Mouse (Mus musculus): ENCODE measurements around the gene Dnase1l2. TPM values are rescaled to one million over a fixed set of nuclear protein-coding genes. Genes with fewer than 3 reads are reported as not detected.

Gene Dnase1l2
- polyA plus RNA-seq, 1 experiment, result 0.15 TPM

DNA sequence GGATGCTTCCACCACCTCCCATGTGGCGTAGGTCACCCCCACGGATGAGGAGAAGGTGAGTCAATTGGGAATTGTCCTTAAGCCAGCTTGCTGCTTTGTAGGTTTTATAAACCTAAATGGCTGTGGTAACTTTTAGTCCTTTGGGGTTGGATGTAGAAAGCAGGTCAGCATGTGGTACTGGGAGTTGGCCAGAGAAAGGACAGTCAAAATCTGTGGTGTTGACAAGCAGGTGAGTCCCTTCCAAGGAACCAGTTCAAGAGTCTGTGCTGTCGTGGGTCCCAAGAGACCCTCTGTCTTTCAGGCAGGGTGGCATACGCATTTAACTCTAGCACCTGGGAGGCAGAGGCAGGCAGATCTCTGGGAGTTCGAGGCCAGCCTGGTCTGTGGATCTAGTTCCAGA, 18.4 kb downstream of the Dnase1l2 start:
- Histone ChIP-seq H3K9me3 (ENCODE audit: control insufficient read depth, low read length) (no peaks in the 10 kb centered on the region), H3K4me3 (replicated peaks) (no peak overlapping the region), H3K36me3 (ENCODE audit: control insufficient read depth) (peaks cover 72% of the 10 kb centered on the region), H3K27me3 (ENCODE audit: control insufficient read depth) (no peaks in the 10 kb centered on the region), H3K4me1 (ENCODE audit: control insufficient read depth) (peaks cover 29% of the 10 kb centered on the region)
- TF ChIP-seq GATA1 (IDR thresholded peaks at IDR 0.05; ENCODE audit: low read length), result no peak
- no peak for TF ChIP-seq TAL1 (IDR thresholded peaks at IDR 0.05; ENCODE audit: low read length)

GRCm38 (mm10) chr17:24423114-24423513, 19.8 kb downstream of the Dnase1l2 start:
- no peak for TF ChIP-seq TAL1 (IDR thresholded peaks at IDR 0.05; ENCODE audit: low read length)
- TF ChIP-seq GATA1 (IDR thresholded peaks at IDR 0.05; ENCODE audit: low read length), result no peak
- no peaks in the 10 kb centered on the region for H3K27me3 ChIP-seq (ENCODE audit: control insufficient read depth)
- no peaks in the 10 kb centered on the region for H3K9me3 ChIP-seq (ENCODE audit: control insufficient read depth, low read length)
- H3K36me3 ChIP-seq (ENCODE audit: control insufficient read depth), result peaks cover 78% of the 10 kb centered on the region
- H3K4me3 ChIP-seq (replicated peaks), result no peak overlapping the region
- peaks cover 27% of the 10 kb centered on the region for H3K4me1 ChIP-seq (ENCODE audit: control insufficient read depth)

DNA sequence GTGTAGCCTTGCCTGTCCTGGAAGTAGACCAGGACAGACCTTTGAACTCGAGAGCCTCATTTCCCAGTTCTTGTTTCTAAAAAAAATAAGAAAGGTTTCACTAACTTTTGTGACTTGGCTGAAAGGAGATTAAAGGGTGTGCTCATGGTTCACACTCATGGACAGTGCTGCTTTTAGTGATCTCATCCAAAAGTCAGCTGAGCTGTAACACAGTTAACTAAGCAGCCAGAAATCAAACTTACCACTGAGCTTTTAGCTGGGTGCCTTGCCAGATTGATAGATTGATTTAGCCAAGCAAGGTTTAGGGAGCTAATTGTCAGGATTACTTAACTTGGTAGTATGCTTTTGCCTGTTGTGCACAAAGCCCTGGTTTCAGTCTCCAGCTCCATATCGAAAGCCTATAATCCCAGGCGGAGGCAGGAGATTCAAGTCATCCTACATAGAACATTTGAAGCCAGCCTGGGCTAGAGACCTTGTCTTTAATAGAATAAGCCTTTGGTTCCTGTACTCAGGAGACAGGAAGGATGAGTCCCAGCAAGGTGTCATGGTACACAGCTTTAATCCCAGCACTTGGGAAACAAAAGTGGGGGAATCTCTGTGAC, 26.8 kb downstream of the Dnase1l2 start:
- no peak for TF ChIP-seq TAL1 (IDR thresholded peaks at IDR 0.05; ENCODE audit: low read length)
- Histone ChIP-seq H3K36me3 (ENCODE audit: control insufficient read depth) (peaks cover 76% of the 10 kb centered on the region), H3K4me1 (ENCODE audit: control insufficient read depth) (peaks cover 49% of the 10 kb centered on the region)

GRCm38 (mm10) chr17:24415011-24415410, 27.9 kb downstream of the Dnase1l2 start:
- Histone ChIP-seq H3K27me3 (ENCODE audit: control insufficient read depth) (no peaks in the 10 kb centered on the region), H3K9me3 (ENCODE audit: control insufficient read depth, low read length) (no peaks in the 10 kb centered on the region), H3K4me1 (ENCODE audit: control insufficient read depth) (peaks cover 49% of the 10 kb centered on the region), H3K4me3 (replicated peaks) (peak overlapping the region; percentile 99), H3K36me3 (ENCODE audit: control insufficient read depth) (peaks cover 75% of the 10 kb centered on the region)
- TF ChIP-seq GATA1 (IDR thresholded peaks at IDR 0.05; ENCODE audit: low read length) (no peak), TAL1 (IDR thresholded peaks at IDR 0.05; ENCODE audit: low read length) (no peak)

More for the DNA sequence above, 26.8 kb downstream of the Dnase1l2 start:
- no peaks in the 10 kb centered on the region for H3K9me3 ChIP-seq (ENCODE audit: control insufficient read depth, low read length)
- peak overlapping the region; percentile 99 for H3K4me3 ChIP-seq (replicated peaks)
- no peaks in the 10 kb centered on the region for H3K27me3 ChIP-seq (ENCODE audit: control insufficient read depth)

- peaks cover 75% of the 10 kb centered on the region for H3K36me3 ChIP-seq (ENCODE audit: control insufficient read depth)
- no peaks in the 10 kb centered on the region for H3K9me3 ChIP-seq (ENCODE audit: control insufficient read depth, low read length)
- peak within 1 kb of the TSS; percentile 99 for H3K4me3 ChIP-seq (replicated peaks)
- TF ChIP-seq TAL1 (IDR thresholded peaks at IDR 0.05; ENCODE audit: low read length) (no peak), GATA1 (IDR thresholded peaks at IDR 0.05; ENCODE audit: low read length) (no peak)
- H3K4me1 ChIP-seq (ENCODE audit: control insufficient read depth), result peaks cover 49% of the 10 kb centered on the region
- no peaks in the 10 kb centered on the region for H3K27me3 ChIP-seq (ENCODE audit: control insufficient read depth)
Observed at GRCm38 (mm10) chr17:24414230-24414976, 28.5 kb downstream of the Dnase1l2 start, which contains the start of gene Rnps1. Gene Rnps1 (plus strand): TSS chr17:24414565.

GRCm38 (mm10) chr17:24413557-24414211, 29.2 kb downstream of the Dnase1l2 start:
- H3K9me3 ChIP-seq (ENCODE audit: control insufficient read depth, low read length), result no peaks in the 10 kb centered on the region
- peaks cover 46% of the 10 kb centered on the region for H3K4me1 ChIP-seq (ENCODE audit: control insufficient read depth)
- no peak for TF ChIP-seq TAL1 (IDR thresholded peaks at IDR 0.05; ENCODE audit: low read length)
- peak; percentile 77 for TF ChIP-seq GATA1 (IDR thresholded peaks at IDR 0.05; ENCODE audit: low read length)
- peaks cover 75% of the 10 kb centered on the region for H3K36me3 ChIP-seq (ENCODE audit: control insufficient read depth)
- H3K4me3 ChIP-seq (replicated peaks), result peak overlapping the region; percentile 99
- H3K27me3 ChIP-seq (ENCODE audit: control insufficient read depth), result no peaks in the 10 kb centered on the region

DNA sequence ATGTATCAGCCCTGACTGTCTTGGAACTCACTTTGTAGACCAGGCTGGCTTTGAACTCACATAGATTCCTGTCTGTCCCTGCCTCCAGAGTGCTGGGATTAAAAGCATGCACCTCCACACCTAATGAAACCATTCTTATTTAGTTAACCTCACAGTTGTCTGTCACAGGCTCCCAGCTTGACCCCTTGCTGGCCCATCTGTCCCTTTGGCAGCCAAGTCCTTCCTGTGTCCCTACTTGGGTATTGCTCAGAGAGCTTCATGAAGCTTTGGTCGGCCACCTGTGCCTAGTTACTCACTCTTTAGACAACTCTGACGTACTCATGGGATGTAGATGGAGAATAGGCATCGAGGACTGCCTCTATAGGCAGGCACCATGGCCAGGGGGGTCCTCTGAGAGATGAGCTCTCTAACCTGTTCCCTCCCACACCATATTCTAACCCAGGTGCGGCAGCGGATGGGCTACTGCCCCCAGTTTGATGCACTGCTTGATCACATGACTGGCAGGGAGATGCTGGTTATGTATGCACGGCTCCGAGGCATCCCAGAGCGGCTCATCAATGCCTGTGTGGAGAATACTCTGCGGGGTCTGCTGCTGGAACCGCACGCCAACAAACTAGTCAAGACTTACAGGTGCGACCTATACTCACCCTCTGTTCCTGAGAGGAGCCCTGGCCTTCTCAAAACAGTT, 35.6 kb downstream of the Dnase1l2 start:
- Histone ChIP-seq H3K27me3 (ENCODE audit: control insufficient read depth) (no peaks in the 10 kb centered on the region), H3K4me1 (ENCODE audit: control insufficient read depth) (peaks cover 4% of the 10 kb centered on the region), H3K9me3 (ENCODE audit: control insufficient read depth, low read length) (no peaks in the 10 kb centered on the region), H3K36me3 (ENCODE audit: control insufficient read depth) (peaks cover 90% of the 10 kb centered on the region), H3K4me3 (replicated peaks) (no peak overlapping the region)
- no peak for TF ChIP-seq GATA1 (IDR thresholded peaks at IDR 0.05; ENCODE audit: low read length)
- TF ChIP-seq TAL1 (IDR thresholded peaks at IDR 0.05; ENCODE audit: low read length), result no peak

- Histone ChIP-seq H3K9me3 (ENCODE audit: control insufficient read depth, low read length) (no peaks in the 10 kb centered on the region), H3K4me3 (replicated peaks) (no peak overlapping the region), H3K4me1 (ENCODE audit: control insufficient read depth) (peaks cover 2% of the 10 kb centered on the region), H3K27me3 (ENCODE audit: control insufficient read depth) (no peaks in the 10 kb centered on the region), H3K36me3 (ENCODE audit: control insufficient read depth) (peaks cover 92% of the 10 kb centered on the region)
- no peak for TF ChIP-seq TAL1 (IDR thresholded peaks at IDR 0.05; ENCODE audit: low read length)
- TF ChIP-seq GATA1 (IDR thresholded peaks at IDR 0.05; ENCODE audit: low read length), result no peak
Observed at GRCm38 (mm10) chr17:24402371-24402770, 40.5 kb downstream of the Dnase1l2 start.
